Mouse (Mus musculus): Measurements from ENCODE around the gene Mbd3.
A peak's percentile ranks its signal among the peaks of the same experiment; 100 is the strongest.

Mbd3 gene

DNA sequence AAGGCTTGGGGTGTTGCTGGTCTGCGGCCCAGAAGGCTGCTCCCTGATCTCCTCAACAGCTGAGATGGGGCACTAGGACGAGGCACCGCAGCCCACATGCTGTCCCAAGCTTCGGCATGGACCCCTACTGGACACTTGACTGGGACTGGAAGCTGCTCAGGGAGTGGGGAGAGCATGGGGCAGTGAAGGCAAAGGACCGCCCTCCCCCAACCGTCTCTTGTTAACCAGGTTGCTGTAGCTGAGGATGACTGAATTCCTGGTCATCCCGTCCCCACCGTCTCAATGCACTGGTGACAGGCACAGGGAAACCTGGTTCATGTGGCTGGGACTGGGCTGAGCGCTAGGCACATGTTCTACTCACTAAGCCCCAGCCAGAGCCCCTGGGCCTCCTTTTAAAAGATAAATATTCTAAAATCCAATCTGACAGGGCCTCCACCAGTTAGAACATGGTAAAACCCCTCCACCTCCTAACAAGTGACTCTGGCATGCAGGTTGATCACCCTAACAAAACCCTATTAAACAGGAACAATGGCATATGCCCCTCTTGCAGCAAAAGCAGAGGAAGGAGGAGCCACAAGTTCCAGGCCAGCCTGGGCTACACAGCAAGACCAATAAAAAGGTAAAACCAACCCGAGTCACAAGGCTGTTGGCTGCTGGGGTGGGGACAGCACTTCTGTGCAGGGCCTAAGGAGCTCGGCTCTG, 2.4 kb downstream of the Mbd3 start:
- DNase-seq (ENCODE audit: low read depth, low spot score) = no peak

DNA sequence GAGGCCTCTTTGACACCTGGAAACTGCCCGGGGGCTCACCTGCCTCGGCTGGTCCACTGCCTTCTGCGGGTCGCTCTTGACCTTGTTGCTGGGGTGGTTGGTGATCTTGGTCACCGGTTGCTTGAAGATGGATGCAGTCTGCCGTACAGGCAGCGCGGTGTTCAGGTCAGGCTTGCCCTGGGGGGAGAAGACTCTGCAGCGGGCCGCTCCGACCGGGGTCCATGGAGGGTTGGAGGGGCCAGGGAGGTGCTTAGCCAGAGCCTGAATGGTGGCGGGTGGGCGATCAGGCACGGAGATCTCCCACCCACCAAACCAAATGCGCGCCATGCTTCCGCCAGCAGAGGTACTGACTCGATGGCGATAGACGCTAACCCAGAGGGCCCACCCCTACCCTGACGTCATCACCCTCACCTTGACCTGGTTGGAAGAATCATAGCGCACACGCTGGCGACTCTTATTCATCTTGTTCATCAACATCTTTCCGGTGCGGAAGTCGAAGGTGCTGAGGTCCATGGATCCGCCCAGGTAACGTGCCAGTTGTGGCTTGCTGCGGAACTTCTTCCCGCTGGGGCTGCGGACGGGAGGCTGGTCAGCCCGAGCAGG, 4.2 kb downstream of the Mbd3 start:
- no peak for DNase-seq (ENCODE audit: low read depth, low spot score)

DNA sequence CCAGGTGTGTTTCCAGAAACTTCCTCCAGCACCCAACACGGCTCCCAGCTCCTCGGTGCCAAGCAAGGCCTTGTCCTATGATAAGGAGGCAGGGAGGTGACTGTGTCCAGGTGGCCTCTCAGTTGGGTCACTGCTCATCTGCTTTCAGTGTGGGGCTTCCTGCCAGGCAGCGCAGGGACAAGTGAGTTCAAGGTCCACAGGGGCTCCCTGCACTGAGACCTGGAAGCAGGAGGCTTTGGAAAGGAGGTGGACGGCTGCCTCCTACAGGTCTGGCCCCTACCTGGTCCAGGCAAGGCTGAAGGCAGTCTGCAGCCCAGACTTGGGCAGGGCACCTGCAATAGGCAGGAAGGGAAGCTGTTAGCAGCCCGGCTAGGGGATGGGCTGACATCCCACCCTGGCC, 6.7 kb downstream of the Mbd3 start:
- DNase-seq (ENCODE audit: low read depth, low spot score) = no peak

DNA sequence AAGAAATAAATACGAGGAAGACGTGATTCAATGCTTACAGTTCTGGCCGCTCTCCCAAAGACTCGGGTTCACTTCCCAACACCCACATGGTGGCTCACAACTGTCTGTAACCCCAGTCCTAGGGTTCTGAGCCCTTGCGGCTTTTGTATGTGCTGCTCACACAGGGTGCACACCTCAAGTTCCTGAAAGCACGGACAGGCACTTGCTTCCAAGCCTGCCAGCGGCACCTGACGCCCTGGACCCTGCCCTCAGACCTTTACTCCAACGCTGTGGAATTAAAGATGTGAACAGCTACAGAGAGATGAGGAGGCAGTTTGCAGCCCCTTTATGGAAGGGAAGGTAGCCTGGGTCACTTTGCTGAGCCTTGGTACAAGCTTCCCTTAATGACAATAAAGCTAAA, 8.7 kb downstream of the Mbd3 start:
- DNase-seq (ENCODE audit: low read depth, low spot score) = no peak

DNA sequence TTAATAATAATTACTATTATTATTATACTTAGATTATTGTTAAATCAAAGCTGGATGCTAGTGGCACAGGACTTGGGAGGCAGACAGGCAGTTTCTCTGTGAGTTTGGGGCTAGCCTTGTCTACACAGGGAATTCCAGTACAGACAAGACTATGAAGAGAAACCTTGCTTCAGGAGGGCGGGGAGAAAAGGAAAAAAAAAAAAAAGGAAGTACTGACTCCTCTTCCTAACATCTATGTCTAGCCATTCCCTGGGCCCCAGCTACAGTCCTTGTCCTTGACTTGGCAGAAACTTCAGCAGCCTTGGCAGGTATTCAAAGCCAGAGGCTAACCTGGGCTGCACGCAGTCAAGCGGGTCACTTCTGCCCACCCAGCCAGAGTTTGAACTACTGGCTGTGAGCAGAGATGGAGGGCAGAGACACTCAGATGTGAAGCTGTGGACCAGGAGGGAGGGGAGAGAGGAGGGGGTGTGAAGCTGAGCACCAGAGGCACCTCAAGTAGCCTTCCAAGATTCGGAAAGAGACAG, 10.1 kb downstream of the Mbd3 start:
- DNase-seq (ENCODE audit: low read depth, low spot score) = no peak

DNA sequence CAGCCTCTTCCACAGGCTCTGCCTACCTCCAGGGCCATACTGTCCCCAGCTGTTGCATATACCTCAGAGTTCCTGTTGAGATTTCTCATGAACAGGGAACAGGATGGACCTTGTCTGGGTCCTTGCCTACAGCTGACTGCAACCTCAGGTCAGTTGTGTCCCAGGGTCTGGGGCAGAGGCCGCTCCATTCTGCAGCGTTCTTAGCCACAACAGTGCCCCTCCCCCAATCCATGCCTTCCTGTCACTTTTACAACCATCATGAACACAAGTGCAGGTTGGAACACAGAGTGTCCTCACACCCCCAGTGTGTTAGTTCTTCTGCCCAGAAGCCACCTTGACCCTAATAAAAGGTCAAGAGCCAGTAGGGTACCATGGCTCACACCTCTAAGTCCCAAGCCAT, 10.6 kb downstream of the Mbd3 start:
- DNase-seq (ENCODE audit: low read depth, low spot score) = no peak

DNA sequence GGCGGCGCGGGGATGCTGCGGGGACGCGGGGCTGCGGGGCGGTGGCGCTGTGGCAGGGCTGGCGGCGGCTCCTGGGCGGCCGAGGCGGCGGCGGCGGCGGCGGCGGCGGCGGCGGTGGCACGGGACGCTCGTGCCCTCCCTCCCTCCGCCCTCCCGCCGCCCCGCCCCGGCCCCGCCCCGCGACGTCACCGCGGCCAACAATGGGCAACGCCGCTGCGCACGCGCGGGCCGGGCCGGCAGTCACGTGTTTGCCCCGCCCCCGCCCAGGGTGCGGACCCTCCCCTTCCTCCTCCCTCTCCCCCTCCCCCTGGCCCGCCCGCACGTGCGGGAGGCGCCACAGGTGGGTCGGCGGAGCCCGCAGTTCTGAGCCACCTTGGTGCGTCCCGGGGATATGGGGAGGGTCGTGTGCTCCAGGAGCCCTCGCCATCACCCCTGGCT, 11.8 kb downstream of the Mbd3 start, which contains the start of gene Mex3d:
Mex3d (minus strand) TSS at position 138 of the 438 bp plus-strand sequence.
- peak; percentile 78 for DNase-seq (ENCODE audit: low read depth, low spot score)

DNA sequence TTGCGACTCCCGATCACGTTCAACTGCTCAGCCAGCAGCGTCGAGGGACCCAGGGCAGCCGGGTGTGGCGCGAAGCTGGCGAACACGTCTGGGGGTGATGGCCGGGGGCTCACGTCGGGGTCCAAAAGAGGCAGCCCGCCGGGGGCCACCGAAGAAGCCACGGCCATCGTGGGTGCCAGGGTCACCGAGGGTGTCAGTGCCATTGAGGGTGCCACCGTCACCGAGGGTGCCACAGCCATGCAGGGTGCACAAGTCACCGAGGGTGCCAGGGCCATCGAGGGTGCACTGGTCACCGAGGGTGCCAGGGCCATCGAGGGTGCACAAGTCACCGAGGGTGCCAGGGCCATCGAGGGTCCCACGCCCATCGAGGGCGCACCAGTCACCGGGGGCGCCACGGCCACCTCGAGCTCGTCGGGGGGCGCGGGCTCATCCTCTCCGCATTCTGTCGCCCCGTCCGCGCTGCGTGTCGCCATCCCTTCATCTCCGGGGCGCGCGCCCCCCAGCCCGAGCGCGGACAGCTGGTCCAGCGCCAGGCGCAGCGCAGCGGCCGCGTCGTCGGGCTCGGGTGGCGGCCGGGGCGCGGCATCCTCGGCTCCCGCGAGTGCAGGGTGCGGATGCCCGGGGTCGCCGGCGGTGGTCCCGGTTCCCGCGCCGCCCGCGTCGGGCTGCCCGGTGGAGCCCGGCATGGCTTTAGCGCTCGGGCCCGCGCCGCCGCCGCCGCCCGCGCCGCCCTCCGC, 12.4 kb downstream of the Mbd3 start:
- DNase-seq (ENCODE audit: low read depth, low spot score) = no peak

DNA sequence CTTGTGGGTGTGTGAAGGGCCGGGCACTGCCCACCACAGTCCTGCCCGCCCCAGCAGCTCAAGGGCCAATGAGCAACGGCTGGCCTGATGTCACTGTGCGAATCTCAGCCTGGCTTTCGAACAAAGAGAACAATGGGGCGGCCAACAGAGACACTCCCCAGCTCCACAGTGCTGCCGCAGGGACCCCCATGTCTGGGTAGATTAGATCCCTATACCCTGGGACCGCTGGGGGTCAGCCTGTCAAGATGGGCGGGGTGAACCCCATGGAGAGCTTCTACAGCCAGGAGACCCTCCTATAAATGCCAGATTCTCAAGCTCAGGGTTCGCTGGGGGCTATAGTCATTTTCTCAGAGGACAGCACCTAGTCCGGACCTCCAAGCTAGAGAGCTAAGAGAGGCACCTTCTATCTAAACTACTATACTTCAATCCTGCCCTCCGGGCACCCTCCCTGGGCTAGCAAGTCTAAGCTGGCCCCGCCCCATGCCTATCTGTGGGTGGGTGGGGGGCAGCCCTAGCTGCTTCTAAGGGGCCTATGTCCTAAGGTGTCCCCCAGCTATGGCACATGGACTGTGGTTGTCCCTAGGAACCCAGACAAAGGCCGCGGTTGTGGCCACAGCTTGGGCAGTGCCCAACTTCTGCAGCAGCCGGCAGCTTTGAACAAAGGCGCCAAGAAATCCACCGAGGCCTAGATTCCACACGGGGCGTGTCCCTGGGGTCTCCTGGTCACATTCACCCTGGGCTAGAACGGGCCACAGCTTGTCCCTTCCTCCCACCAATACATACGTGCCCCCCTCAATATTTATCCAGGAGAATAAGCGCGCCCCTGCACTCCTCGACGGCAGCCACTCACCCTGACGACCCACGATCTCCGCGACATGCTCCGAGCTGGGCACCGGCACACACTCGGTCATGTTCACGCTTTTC, 13.3 kb downstream of the Mbd3 start:
- no peak for DNase-seq (ENCODE audit: low read depth, low spot score)

DNA sequence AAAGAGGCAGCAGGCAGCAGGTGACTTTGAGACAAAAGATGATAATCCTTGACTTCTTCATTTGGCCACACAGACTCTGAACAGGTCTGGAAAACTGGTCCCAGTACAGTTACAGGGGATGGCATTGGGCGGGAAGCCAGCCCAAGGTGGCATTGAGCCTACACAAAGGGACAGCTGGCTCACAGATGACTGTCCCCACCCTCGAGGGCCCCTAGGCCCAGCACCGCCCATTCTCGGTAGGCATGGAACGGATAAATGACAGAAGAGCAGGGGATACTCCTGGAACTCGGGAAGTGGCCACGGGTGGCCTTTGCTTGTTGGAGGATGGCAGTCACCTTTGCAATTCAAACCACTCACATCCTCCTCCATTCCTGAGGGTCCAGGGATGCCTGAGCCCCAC, 14.0 kb downstream of the Mbd3 start:
- no peak for DNase-seq (ENCODE audit: low read depth, low spot score)

DNA sequence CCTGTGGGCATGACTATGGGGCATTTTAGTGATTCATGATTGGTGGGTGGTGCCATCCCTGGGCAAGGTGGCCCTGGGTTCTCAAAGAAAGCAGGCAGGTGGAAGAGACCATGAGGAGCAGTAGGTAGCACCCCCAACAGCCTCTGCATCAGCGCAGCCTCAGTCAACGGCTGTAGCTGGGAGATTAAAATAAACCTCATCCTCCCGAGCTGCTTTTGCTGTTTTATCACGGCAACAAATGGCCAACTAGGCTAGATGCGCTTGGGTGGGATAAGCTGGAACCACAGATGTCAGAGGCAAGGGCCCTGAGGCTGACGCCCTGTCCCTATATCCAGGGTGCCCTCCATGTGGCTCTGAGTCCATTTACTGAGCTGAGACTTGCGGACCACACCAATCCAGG, 14.6 kb downstream of the Mbd3 start:
- no peak for DNase-seq (ENCODE audit: low read depth, low spot score)

DNA sequence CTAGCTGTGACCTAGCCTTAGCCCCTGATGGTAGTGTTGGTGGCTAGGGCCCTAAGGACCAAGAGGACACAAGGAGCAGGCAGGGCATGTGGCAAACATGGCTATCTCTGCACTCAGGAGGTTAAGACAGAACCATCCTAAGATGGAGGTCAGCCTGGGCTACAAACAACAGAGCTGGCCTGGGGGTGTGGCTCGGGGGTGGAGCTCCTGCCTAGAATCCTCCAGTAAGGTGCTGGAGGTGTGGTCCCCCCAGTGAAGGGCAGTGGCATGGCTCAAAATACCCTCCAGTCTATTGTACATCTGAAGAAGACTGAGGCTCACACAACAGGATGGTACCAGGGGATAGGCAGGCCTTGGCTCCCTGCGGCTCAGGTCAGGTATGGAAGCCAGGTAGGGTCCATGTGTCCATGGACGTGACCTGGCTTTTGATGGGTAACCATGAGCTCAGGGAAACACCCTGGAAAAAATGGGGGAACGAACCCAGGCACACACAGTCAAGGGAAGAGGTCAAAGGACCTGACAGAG, 15.2 kb downstream of the Mbd3 start:
- no peak for DNase-seq (ENCODE audit: low read depth, low spot score)

DNA sequence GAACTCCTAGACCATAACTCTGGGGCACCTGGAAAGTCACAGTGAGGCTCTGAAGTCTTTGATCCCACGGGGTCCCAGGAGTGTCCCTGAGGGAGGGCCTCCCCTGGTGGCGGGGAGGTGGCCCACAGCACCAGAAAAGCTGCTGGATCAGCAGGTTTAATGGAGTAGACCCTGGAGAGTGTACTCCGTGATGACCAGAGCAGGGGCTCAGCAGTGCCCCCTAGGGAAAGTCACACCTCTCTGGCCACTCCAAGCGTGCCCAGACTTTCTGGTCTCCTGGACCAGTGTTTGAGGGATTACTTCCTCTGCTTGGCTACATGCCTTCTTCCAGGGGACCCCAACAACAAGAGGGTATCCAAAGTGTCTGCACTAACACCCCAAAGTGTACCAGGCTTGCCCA, 15.9 kb downstream of the Mbd3 start:
- DNase-seq (ENCODE audit: low read depth, low spot score) = no peak

DNA sequence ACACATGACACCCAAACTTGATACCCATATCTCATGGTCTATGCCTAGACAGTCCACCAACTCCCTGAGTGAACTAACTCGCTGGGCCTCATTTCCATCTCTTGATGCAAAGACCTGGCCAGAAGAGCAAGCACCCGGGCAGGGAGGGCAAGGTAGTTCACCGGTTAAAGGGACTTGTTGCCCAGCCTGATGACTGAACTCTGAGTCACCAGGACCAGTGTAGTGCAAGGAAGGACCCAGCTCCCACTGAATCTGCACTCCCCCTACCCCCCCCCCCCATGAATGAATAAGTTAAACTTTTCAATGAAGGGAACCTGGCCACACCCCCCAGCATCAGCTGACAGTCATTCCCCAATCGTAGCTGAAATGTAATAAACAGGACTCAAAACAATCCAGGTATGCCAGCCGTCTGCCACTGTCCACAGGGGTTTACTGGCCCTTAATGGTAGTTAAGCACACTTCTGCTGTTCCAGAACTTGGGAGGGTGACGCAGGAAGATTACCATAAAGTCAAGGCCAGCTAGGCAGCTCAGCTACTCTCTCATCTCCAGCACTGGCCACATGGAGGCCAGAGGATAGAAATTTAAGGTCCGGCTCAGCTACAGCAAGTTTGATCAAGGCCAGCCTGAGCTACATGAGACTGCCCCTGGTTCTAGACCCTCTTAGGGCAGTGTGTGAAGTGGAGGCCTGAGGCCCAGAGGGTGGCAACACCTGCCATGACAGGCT, 16.5 kb downstream of the Mbd3 start:
- DNase-seq (ENCODE audit: low read depth, low spot score) = no peak

DNA sequence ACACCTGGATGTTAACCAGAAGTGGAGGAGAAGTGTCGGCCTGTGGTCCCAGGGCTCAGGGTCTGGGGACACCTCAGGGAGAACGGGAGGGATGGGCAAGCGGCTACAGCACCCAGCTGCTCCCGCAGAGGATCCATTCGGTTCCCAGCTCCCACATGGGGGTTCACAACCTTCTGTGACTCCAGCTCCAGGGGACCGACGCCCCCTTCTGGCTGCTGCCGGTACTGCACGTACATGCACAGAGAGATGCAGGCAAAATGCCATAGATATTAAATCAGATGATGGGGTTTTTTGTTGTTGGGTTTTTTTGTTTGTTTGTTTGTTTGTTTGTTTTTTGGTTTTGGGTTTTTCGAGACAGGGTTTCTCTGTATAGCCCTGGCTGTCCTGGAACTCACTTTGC, 21.6 kb downstream of the Mbd3 start:
- DNase-seq (ENCODE audit: low read depth, low spot score) = no peak

DNA sequence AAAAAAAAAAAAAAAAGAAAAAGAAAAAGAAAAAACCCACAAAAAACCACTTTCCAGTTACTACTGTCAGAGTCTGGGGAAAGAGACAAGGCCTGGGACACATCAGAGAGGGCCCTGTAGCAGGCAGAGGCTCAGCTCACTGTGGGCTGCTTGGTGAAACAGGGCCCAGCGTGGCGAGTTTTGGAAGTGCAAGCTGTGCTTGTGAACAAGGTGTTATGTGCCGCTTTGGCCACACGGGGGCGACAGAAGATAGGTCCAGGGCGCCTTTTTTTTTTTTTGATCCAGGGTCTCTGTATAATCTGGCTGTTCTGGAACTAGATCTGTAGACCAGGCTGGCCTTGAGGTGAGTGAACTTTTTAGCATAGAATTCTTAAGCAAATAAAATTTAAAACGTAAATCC, 23.2 kb downstream of the Mbd3 start:
- peak; percentile 83 for DNase-seq (ENCODE audit: low read depth, low spot score)

DNA sequence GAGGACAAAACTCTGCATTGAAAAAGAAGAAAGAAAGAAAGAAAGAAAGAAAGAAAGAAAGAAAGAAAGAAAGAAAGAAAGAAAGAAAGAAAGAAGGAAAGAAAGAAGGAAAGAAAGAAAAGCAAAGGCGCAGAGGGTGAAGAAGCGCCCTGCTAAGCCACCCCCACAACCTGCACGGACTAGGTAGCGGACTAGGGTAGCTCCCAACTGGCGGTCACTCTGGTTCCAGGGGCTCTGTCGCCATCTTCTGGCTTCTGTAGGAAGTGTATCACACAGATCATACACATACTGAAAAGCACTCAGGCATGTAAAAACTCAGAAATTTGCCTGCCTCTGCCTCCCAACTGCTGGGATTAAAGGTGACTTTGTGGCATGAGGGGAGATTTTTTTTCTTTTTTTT, 25.3 kb downstream of the Mbd3 start:
- peak; percentile 64 for DNase-seq (ENCODE audit: low read depth, low spot score)

DNA sequence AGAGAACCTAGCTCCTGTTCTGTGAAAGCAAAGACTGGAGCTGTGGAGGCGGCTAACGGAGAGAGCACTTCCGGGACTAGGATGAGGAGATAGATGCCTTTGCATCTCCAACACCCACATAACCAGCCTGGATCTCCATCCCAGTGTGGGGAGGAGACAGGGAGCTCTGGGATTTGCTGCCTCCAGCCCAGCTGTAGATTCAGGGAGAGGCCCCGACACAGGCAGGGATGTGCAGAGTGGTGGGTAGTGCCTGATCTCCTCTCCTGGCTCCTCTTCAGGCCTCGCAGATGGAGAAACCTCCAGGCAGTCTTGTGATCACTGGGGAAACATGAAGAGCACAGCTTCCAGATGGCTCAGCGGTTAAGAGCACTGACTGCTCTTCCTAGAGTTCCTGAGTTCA, 26.6 kb downstream of the Mbd3 start:
- DNase-seq (ENCODE audit: low read depth, low spot score) = no peak

DNA sequence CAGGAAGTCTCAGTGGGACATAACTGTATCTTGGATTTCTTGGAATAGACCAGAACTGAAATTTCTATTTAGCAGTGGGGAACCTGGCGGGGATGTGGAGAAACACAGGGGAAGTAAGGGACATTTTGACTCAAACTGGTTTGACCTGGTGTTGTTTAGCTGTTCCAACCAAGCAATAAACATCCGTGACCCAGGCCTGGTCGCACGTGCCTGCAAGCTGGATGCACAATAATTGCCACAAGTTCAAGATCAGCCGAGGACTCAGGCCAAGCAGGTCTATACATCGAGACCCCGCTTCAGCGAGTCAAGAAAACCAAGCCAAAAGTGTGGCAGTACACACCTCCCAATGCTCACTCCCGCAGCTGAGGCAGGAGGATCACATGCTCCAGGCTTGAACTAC, 27.4 kb downstream of the Mbd3 start:
- DNase-seq (ENCODE audit: low read depth, low spot score) = no peak

DNA sequence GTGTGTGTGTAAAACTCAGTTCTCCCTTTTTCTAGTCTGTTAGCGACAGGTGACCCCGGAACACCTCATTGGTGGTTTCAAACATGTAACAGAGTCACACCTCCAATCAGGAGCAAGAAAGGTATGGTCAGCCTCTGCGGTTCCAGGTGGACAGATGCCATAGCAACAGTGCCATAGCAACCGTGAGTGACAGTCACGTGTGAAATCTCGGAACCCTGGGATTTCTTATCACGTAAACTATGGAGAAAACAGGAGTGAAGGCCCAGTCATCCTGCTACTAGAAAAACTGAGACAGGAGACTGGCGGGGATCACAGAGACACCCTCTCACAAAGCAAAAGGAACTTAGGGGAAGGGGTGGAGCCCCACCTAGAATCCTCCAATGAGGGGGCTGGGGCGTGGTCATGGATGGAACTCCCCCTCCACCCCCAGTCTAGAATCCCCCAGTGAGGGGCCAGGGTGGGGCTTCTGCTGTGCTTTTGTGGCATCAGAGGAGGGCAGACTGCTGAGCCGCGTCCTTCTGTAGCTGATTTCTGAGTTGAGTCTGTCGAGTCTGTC, 27.9 kb downstream of the Mbd3 start:
- DNase-seq (ENCODE audit: low read depth, low spot score) = no peak
